Mouse (Mus musculus) stomach, embryonic 16.5 days (tissue): ENCODE measurements around the gene Hunk. TPM values are rescaled to one million over a fixed set of nuclear protein-coding genes. Genes with fewer than 3 reads are reported as not detected.

Experiments
- ATAC-seq: fragments of 200-750 bp; cut with Nextera tagmentation; 2 replicates; pipeline ENCODE4 v1.8.0; 2017; ENCODE audit warnings: moderate number of reproducible peaks, moderate TSS enrichment; ENCODE audit not compliant: insufficient read depth, low FRiP score
- H3K27ac ChIP-seq: fragments of 300-500 bp; sonication (generic); 2 replicates; pipeline ENCODE4 v1.5.1; 2014; ENCODE audit warnings: low read length
- H3K27me3 ChIP-seq: fragments of 300-500 bp; sonication (generic); 2 replicates; pipeline ENCODE4 v1.6.1; 2014; ENCODE audit warnings: low read length, control low read depth, mixed read lengths; ENCODE audit not compliant: control insufficient read depth, insufficient read depth
- H3K36me3 ChIP-seq: fragments of 300-500 bp; sonication (generic); 2 replicates; pipeline ENCODE4 v1.6.1; 2014; ENCODE audit warnings: low read length; ENCODE audit not compliant: control insufficient read depth, insufficient read depth
- H3K4me1 ChIP-seq: fragments of 300-500 bp; sonication (generic); 2 replicates; pipeline ENCODE4 v1.6.1; 2014; ENCODE audit warnings: low read length, control low read depth, mixed read lengths; ENCODE audit not compliant: control insufficient read depth, insufficient read depth
- H3K4me2 ChIP-seq: fragments of 300-500 bp; sonication (generic); 2 replicates; pipeline ENCODE4 v1.6.1; 2014; ENCODE audit warnings: low read depth, low read length, mixed read lengths
- H3K4me3 ChIP-seq: fragments of 300-500 bp; sonication (generic); replicated peaks from 2 replicates; pipeline ENCODE4 v1.5.1; 2014; ENCODE audit warnings: mild to moderate bottlenecking, low read length
- H3K9ac ChIP-seq: fragments of 300-500 bp; sonication (generic); 2 replicates; pipeline ENCODE4 v1.6.1; 2014; ENCODE audit warnings: low read length
- H3K9me3 ChIP-seq: fragments of 300-500 bp; sonication (generic); replicated peaks from 2 replicates; pipeline ENCODE4 v1.6.1; 2016; ENCODE audit warnings: low read length, control low read depth; ENCODE audit not compliant: control insufficient read depth
- whole genome bisulfite sequencing: fragments of 180-500 bp; shearing (Covaris S2); extraction: QIAGEN DNeasy Blood & Tissue Kit; methylation state at CpG from one replicate; pipeline ENCODE4 v1.1.7; 2014; 5-methylcytosine and 5-hydroxymethylcytosine counted together
- polyA plus RNA-seq: library from polyadenylated mRNA; unstranded; fragments of >200 nt; fragmentation: Nextera tagmentation; extraction: Ambion mirVana; gene quantifications from 2 replicates; pipeline ENCODE4 v1.2.1, GENCODE M21; 2015

The Hunk gene
- polyA plus RNA-seq, 1 experiment from 2014 or later = 6.0 TPM

GRCm38 (mm10) chr16:90360327-90360726, 25.5 kb upstream of the Hunk start:
- Histone ChIP-seq H3K27ac (no peak overlapping the region), H3K4me3 (no peak overlapping the region), H3K27me3 (no peaks in the 10 kb centered on the region), H3K9me3 (no peaks in the 10 kb centered on the region), H3K9ac (no peak overlapping the region), H3K4me2 (no peak overlapping the region), H3K36me3 (no peaks in the 10 kb centered on the region), H3K4me1 (peaks cover 3% of the 10 kb centered on the region)
- WGBS = 61% methylated on average over 7 of the region's 7 CpGs
- ATAC-seq = no peak

DNA sequence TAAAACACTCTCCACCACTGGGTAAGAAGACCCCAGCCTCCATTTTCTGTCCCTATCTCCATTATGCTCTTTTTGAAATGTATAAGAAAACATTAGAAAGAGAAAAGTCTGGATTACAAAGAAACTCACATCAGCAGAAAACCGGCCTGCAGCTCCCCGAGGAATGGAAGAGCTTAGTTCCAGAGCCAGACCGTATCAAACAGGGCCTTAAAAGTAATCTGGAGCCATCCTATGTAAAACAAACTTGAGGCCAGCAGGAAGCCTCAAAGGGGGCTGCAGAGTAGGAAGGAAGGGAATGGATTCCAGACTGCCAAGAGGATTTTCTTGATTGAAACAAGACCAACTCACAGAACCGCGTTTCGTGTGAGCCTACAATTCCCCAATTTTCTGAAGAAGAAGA, 22.9 kb upstream of the Hunk start:
- ATAC-seq = no peak
- Histone ChIP-seq H3K4me2 (no peak overlapping the region), H3K9ac (no peak overlapping the region), H3K9me3 (no peaks in the 10 kb centered on the region), H3K27me3 (no peaks in the 10 kb centered on the region; the same call in 1 of the 2 replicates), H3K4me1 (peaks cover 3% of the 10 kb centered on the region), H3K4me3 (no peak overlapping the region), H3K36me3 (no peaks in the 10 kb centered on the region), H3K27ac (no peak overlapping the region)
- 38% methylated on average over 6 of the region's 6 CpGs for WGBS

- no peak overlapping the region for H3K27ac ChIP-seq
- 0 out of 2 replicates have a peak, but pooled peaks cover 3% of the 10 kb centered on the region for H3K27me3 ChIP-seq
- WGBS = 13% methylated on average over 11 of the region's 11 CpGs
- no peak overlapping the region for H3K4me3 ChIP-seq
- H3K36me3 ChIP-seq = no peaks in the 10 kb centered on the region
- H3K4me1 ChIP-seq = peaks cover 14% of the 10 kb centered on the region
- H3K9ac ChIP-seq = no peak overlapping the region
- H3K9me3 ChIP-seq = no peaks in the 10 kb centered on the region
- no peak overlapping the region for H3K4me2 ChIP-seq
- ATAC-seq = no peak
Measured at GRCm38 (mm10) chr16:90379897-90380296, 5.9 kb upstream of the Hunk start.

DNA sequence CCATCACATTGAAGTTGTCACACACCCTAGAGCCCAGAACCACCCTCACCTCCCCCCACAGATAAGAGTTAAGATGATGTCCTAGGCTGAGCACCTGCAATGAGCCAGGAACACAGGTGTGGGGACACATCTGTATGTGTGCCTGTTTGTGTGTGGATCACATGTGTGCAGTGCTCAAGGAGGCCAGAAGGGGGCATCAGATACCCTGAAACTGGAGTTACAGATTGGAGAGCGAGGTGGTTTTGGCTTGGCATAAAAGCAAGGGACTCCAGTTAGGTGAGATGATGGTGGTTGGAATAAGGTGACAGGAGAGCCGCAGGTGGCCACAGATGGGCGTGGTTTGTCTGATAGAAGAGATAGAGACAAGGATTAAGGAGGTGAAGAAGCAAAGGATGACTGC, 4.2 kb upstream of the Hunk start:
- peaks cover 6% of the 10 kb centered on the region; the same call in 1 of the 2 replicates for H3K27me3 ChIP-seq
- no peak overlapping the region for H3K4me3 ChIP-seq
- H3K27ac ChIP-seq = no peak overlapping the region
- 95% methylated on average over 3 of the region's 3 CpGs for WGBS
- H3K9me3 ChIP-seq = no peaks in the 10 kb centered on the region
- H3K4me2 ChIP-seq = no peak overlapping the region
- peaks cover 21% of the 10 kb centered on the region for H3K4me1 ChIP-seq
- H3K9ac ChIP-seq = no peak overlapping the region
- H3K36me3 ChIP-seq = no peaks in the 10 kb centered on the region
- no peak for ATAC-seq

DNA sequence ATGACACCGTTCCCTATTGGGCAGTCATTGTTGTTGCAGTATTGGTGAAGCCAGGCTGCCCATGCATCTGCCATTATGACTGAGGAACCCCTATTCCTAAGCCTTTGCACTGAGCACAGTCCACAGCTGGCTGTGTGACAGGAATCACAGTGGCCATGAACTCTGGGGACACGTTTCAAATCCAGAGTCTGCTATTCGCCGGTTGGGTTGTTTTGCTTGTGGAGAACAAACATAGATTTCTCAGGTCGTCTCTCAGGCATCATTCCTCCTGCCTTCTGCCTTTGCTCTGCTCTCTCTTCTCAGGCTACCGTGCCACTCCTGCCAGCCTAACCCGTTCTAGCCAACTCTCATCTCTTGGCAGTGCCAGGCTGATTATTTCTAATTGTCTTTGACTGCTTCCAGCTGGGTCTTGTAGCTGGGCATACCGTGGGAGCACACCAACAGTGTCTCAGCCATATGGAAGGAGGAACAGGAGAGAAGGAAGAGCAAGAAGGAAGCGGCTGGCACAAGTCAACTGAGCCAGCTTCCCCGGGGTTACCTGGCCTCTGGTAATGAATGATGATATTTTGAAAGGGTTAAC, 3.0 kb upstream of the Hunk start:
- H3K9me3 ChIP-seq = no peaks in the 10 kb centered on the region
- no peak overlapping the region for H3K27ac ChIP-seq
- no peak overlapping the region for H3K4me3 ChIP-seq
- 60% methylated on average over 10 of the region's 10 CpGs for WGBS
- ATAC-seq = no peak
- no peak overlapping the region for H3K4me2 ChIP-seq
- H3K9ac ChIP-seq = no peak overlapping the region
- H3K4me1 ChIP-seq = peaks cover 28% of the 10 kb centered on the region
- no peaks in the 10 kb centered on the region for H3K36me3 ChIP-seq
- peaks cover 6% of the 10 kb centered on the region; the same call in 1 of the 2 replicates for H3K27me3 ChIP-seq

DNA sequence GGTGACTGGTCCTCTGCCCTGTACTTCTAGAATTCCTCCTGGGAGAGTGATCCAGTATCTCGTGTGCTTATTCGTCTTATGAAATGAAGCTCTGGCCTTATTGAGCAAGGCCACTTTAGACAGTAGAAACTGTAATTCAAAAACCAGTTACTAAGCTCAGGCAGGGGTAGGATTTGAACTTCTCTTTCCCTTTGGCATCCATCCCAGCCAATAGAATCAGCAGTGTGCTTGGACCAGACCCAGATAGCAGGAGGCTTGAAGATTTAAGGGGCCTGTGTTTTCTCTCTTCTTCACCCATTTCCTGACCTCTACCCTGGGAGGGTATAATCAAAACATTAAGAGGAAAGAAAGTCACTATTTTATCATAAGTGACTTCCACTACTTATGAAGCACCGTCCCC, 1.8 kb upstream of the Hunk start:
- H3K4me3 ChIP-seq = no peak overlapping the region
- peaks cover 4% of the 10 kb centered on the region; the same call in 1 of the 2 replicates for H3K27me3 ChIP-seq
- no peak overlapping the region for H3K27ac ChIP-seq
- no peaks in the 10 kb centered on the region for H3K9me3 ChIP-seq
- ATAC-seq = no peak
- H3K4me1 ChIP-seq = peaks cover 38% of the 10 kb centered on the region
- H3K4me2 ChIP-seq = no peak overlapping the region
- 36% methylated on average over 3 of the region's 3 CpGs for WGBS
- H3K36me3 ChIP-seq = no peaks in the 10 kb centered on the region
- no peak overlapping the region for H3K9ac ChIP-seq

- Histone ChIP-seq H3K9me3 (no peaks in the 10 kb centered on the region), H3K27me3 (peaks cover 4% of the 10 kb centered on the region; the same call in 1 of the 2 replicates), H3K27ac (peak overlapping the region; percentile 92; the same call in 1 of the 2 replicates), H3K4me1 (peaks cover 44% of the 10 kb centered on the region), H3K4me3 (peak overlapping the region; percentile 65), H3K9ac (peak overlapping the region; percentile 78; the same call in 1 of the 2 replicates), H3K4me2 (peak overlapping the region; percentile 69), H3K36me3 (no peaks in the 10 kb centered on the region)
- ATAC-seq = no peak
- 7% methylated on average over 12 of the region's 12 CpGs for WGBS
Measured at GRCm38 (mm10) chr16:90384846-90385245, 967 bp upstream of the Hunk start.

GRCm38 (mm10) chr16:90385326-90385687, 506 bp upstream of the Hunk start:
- peak; percentile 12; the same call in 1 of the 2 replicates for ATAC-seq
- Histone ChIP-seq H3K27me3 (peaks cover 4% of the 10 kb centered on the region; the same call in 1 of the 2 replicates), H3K9me3 (no peaks in the 10 kb centered on the region), H3K9ac (peak overlapping the region; percentile 78), H3K27ac (peak overlapping the region; percentile 92), H3K4me2 (peak overlapping the region; percentile 69), H3K4me3 (peak overlapping the region; percentile 65), H3K36me3 (no peaks in the 10 kb centered on the region), H3K4me1 (peaks cover 44% of the 10 kb centered on the region)
- 2% methylated on average over 16 of the region's 16 CpGs for WGBS

DNA sequence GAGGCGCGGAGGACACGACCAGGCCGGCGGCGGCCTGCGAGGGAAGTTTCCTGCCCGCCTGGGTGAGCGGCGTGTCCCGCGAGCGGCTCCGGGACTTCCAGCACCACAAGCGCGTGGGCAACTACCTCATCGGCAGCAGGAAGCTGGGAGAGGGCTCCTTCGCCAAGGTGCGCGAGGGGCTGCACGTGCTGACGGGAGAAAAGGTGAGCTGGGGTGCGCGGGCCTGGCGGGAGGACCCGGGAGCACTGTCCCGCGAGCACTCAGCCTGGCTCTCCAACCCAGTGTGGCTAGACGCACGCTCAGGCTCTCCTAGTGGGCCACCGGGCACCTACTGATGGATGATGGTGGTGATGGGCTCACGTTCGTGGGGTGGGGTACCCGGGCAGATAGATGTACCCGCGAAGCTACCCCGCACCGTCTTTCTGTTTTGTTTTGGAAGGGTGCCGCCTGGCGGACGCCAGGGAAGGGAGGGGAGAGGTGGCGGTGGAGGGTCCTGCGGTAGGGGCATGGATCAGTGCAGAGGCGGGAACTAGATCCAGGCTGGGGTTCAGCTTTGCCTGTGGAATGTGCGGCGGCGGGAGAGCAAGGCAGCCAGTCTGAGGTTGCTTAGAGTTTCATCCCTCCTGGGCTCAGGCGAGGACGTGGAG, 824 bp downstream of the Hunk start:
- H3K27me3 ChIP-seq = peaks cover 4% of the 10 kb centered on the region; the same call in 1 of the 2 replicates
- ATAC-seq = peak; percentile 35

More for the DNA sequence above, 824 bp downstream of the Hunk start:
- Histone ChIP-seq H3K9me3 (no peaks in the 10 kb centered on the region), H3K27ac (peak overlapping the region; percentile 92), H3K36me3 (no peaks in the 10 kb centered on the region; the same call in 1 of the 2 replicates), H3K4me3 (peak overlapping the region; percentile 65), H3K4me2 (peak overlapping the region; percentile 69), H3K9ac (peak overlapping the region; percentile 78), H3K4me1 (peaks cover 44% of the 10 kb centered on the region)
- WGBS = under 1% methylated on average over 49 of the region's 49 CpGs
